Mouse (Mus musculus) splenic B cell, adult 2 months (primary cell): ENCODE results near the gene Usp51.
"Not testable (repeated sequence)": the region's sequence is repeated elsewhere in the genome, so short reads cannot be mapped to it uniquely, and the experiment has no call there.

Experiments
- DNase-seq: peaks from one replicate; pipeline ENCODE4 v3.0.0-alpha.2; 2011; ENCODE audit warnings: low read depth, low spot score
- H3K27me3 ChIP-seq: 2 replicates; pipeline ENCODE4 v1.6.1; 2012; ENCODE audit warnings: mild to moderate bottlenecking, low read length, moderate library complexity, mixed read lengths; ENCODE audit not compliant: control insufficient read depth, poor library complexity, insufficient read depth, severe bottlenecking
- H3K36me3 ChIP-seq: 2 replicates; pipeline ENCODE4 v1.6.1; 2012; ENCODE audit warnings: mild to moderate bottlenecking, low read length, moderate library complexity, mixed read lengths; ENCODE audit not compliant: control insufficient read depth, poor library complexity, insufficient read depth, severe bottlenecking

Usp51 gene

DNA sequence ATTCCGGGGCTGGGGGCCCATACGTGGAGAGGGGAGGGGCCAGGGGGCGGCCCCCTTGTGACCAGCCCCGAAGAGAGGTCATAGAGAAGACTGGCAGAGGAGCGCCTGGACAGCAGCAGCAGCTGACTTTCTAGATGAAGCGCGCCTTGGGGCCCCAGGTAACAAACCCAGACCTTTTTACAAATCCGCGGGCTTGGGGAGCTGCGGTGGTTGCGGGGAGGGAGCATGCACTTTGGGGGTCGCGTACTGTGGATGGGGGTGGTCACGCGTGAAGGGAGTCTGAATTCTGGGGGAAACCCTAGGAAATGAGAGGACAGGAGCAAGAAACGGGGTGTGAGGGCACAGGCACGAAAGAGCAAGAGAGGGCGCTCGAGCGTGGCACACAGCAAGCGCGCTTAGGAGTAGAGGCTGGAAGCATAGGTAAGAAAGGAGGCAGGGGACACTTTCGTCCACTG lies at the start of gene Usp51:
TSS of gene Usp51 (plus strand) at position 83 of the 455 bp plus-strand sequence.
- H3K36me3 ChIP-seq, result no peaks in the 10 kb centered on the region
- H3K27me3 ChIP-seq, result no peaks in the 10 kb centered on the region
- peak; percentile 4 for DNase-seq

DNA sequence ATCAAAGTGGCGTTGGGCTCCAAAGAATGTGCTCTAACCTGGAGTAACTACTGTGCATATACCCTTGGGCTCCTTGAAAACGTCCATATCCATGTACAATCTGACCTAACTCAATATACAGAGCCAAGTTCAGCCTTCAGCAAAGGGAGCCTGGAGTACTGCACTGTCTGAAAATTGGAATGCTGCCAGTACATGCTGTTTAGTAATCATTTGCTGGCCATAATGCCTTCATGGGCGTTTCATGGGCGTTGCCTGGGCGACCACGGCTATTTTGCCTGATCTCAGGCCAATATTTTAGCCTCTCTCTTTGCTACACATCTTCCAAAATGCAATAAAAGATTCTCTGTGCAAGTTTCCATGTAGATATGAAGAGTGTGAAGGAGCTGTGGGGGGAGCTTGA lies 36.7 kb upstream of the Usp51 start:
- no peaks in the 10 kb centered on the region for H3K27me3 ChIP-seq
- no peaks in the 10 kb centered on the region for H3K36me3 ChIP-seq
- no peak for DNase-seq

DNA sequence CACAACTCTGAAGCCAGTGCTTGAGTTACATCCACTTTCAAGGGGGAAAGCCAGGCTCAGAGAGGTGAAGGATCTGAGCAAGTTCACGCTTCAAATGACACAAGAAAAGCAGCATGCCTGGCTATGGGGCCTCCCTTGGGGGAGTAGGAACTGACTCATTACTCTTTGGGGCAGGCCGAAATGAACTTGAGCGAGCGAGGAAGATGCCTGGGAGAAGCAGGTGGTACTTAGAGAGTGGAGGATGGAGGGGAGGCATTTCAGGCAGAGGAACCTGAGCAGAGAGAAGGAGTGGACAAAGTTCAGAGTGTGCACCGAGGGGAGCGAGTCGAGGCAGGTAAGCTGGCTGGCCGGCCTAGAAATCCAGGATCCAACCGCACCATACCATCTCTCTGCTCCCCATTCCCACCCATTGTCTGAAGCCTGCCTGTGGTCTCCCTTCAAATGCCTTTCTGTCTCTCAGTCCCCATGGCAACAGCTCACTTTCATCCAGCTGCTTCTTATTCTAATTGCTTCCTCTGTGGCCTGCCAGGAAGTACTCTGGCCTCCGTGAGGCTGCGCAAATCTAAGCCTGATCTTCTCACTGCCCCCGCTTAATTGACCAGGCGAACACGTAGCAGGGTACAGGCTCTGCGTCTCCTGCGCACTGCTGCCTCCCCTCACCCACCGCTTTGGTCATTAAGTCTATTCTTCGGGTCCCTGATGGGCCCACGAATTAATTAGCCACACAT lies 32.6 kb upstream of the Usp51 start:
- not testable (repeated sequence) for DNase-seq, H3K36me3 ChIP-seq, H3K27me3 ChIP-seq

DNA sequence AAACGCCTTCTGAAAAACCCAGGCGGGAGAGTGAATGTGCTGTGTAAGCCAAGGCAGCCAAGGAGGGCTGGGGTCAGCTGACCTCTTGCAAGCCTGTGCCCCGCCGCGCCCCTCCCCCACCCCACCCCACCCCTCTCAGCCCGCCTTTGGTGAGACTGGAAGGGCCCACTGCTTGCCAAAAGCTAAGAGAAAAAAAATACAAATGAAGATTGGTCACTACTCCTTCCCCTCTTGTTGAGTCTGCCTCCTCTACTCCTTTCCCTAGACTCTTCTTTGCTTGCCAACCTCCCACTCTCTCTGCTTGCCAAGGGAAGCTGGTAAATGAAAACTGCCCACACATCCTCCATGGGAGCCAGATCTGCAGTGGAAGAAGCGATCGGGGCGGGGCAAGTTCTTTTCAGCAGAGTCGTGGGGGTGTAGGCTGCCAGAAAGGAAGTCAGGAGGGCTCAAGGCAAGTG lies 32.0 kb upstream of the Usp51 start:
- DNase-seq, result no peak
- no peaks in the 10 kb centered on the region for H3K27me3 ChIP-seq
- no peaks in the 10 kb centered on the region for H3K36me3 ChIP-seq

DNA sequence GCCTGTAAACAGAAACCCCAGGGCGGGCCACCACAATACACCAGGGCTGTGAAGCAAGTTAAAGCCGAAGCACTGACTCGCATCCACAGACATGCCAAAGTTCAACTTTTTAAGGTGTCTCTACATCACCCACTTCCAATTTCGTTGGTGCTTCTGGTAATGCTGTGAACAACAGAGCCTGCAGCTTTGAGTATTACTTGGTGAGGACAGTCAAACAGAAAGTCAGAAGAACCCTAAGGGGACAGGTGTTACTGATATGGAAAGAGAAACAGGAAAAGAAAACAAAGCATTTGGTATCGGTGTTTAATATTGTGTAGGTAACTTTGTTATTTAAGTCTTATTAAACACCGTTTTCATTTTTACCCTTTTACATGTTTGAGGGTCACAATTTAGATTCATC lies 29.7 kb upstream of the Usp51 start:
- H3K36me3 ChIP-seq, result no peaks in the 10 kb centered on the region
- no peak for DNase-seq

DNA sequence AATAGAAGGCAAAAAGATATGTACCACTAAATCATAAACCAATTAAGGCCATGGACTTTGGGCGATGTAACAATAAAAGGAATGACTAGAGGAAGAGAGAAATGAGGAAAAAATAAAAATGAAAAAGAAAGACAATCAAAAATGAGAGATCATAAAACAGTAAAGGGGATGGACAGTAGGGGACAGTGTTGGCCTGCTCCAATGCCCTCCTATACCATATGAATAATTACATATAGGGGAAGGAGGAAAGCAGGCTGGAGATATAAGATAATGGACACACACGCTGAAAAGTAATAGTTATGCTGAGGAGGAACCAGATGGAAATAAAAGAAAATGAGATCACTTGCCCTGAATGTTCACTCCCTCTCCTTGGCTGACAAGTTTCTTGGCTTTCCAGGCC lies 21.3 kb upstream of the Usp51 start:
- Histone ChIP-seq H3K36me3 (no peaks in the 10 kb centered on the region), H3K27me3 (no peaks in the 10 kb centered on the region)
- DNase-seq, result no peak

More for the DNA sequence above, 29.7 kb upstream of the Usp51 start:
- H3K27me3 ChIP-seq, result no peaks in the 10 kb centered on the region

DNA sequence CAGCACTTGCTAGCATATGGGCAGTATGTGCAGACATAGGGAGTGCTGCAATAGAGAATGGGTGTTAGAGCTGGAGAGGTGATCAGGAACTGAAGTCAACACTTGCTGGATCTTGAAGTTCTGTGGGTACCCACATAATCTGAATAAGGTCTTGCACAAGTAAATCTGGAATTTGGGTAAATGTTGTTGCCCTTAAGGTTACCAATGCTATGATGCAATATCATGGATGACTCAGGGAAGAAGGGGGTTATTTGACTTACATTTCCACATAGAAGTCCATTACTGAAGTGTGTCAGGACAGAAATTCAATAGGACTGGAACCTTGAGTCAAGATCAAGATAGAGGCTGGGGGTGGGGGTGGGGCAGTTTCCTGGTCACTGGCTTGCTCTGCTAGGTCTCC lies 16.4 kb upstream of the Usp51 start:
- not testable (repeated sequence) for H3K36me3 ChIP-seq, H3K27me3 ChIP-seq, DNase-seq

DNA sequence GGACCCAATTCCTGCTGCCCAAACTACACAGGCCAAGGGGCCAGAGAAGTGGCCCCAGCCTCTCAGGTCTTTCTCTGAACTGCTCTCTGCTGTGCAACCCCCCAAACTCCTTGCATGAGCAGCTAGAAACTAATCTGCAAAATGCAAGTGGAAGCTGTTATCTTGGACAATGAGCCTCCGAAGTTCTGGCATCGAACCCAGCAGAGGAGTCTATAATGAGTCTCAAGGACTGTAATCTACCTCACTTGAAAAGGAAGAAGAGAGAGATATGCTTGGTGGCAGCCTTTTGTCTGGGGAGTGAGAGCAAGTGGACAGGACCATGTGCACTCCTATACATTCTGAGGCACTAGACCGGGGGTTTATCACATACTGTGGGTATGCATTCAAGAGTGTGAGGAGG lies 10.2 kb upstream of the Usp51 start:
- H3K36me3 ChIP-seq, H3K27me3 ChIP-seq, DNase-seq: not testable (repeated sequence)

DNA sequence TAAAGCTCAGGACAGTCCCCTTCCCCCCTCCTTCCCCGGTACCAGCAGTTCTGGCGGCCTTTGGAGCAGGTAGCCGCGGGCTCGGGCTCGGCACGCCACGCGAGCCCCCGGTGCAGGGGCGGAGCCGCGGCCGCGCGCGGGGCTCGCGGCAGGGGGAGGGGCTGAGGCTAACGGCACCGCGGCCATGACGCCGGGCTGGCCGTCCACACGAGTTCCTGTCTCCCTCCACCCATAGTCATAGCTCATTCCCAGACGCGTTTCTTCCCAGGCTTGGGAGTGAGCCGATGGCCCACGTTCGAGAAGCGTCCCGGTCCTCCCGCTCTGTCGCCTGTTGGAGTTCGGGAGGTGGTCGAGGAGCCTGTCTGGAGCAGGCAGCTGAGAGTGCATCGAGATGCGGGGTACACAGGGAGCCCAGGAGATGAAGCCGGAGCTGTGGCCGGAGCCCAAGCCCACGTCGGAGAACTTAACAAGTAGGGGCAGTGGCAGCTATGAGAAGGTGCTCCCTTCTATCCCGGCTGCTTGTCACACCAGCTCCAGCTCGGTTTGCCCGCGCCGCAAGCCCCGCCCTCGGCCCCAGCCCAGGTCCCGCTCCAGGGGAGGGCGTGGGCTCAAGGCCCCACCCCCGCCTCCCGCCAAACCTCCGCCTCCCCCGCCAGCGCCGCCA lies 884 bp downstream of the Usp51 start:
- peak; percentile 25 for DNase-seq
- H3K27me3 ChIP-seq, result no peaks in the 10 kb centered on the region

DNA sequence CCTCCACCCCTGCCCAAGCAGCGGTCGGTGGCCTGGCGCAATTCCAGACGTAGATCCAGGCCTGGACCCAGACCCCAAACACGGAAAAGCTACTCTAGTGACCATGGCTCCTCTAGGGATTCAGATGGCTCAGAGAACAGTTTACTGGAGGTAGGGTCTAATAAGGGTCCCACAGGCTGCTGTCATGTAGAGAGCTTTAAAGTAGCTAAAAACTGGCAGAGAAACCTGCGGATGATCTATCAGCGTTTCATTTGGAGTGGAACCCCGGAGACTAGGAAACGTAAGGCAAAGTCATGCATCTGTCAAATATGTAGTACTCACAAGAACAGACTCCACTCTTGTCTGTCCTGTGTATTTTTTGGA lies 1.4 kb downstream of the Usp51 start:
- Histone ChIP-seq H3K36me3 (no peaks in the 10 kb centered on the region), H3K27me3 (no peaks in the 10 kb centered on the region)

More for the DNA sequence above, 884 bp downstream of the Usp51 start:
- no peaks in the 10 kb centered on the region for H3K36me3 ChIP-seq

DNA sequence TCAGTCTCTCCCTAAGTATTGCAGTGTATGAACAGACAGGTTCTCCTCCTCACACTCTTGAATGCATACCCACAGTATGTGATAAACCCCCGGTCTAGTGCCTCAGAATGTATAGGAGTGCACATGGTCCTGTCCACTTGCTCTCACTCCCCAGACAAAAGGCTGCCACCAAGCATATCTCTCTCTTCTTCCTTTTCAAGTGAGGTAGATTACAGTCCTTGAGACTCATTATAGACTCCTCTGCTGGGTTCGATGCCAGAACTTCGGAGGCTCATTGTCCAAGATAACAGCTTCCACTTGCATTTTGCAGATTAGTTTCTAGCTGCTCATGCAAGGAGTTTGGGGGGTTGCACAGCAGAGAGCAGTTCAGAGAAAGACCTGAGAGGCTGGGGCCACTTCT lies 19.0 kb downstream of the Usp51 start:
- H3K27me3 ChIP-seq, DNase-seq, H3K36me3 ChIP-seq: not testable (repeated sequence)

More for the DNA sequence above, 1.4 kb downstream of the Usp51 start:
- no peak for DNase-seq

DNA sequence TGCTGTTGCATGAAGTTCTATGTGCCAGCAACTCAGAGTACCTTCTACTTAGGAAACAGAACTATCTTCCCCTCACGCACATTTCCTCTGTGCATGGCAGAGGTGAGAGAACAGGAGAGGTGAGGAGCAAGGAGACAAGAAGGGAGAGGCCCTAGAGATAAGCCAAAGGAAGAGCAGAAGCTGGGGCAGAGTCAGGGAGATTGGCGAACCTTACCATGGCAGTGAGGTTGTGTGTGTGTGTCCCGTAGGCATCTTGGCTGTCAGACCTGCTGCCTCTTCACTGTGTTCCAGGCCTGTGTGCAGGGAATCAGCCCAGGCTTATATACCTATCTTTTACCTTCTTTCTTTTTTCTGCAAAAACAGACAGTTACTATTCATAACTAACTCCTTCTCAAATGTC lies 19.4 kb downstream of the Usp51 start:
- DNase-seq, H3K36me3 ChIP-seq, H3K27me3 ChIP-seq: not testable (repeated sequence)

DNA sequence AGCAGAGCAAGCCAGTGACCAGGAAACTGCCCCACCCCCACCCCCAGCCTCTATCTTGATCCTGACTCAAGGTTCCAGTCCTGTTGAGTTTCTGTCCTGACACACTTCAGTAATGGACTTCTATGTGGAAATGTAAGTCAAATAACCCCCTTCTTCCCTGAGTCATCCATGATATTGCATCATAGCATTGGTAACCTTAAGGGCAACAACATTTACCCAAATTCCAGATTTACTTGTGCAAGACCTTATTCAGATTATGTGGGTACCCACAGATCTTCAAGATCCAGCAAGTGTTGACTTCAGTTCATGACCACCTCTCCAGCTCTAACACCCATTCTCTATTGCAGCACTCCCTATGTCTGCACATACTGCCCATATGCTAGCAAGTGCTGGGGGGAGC lies 25.3 kb downstream of the Usp51 start:
- not testable (repeated sequence) for H3K36me3 ChIP-seq, H3K27me3 ChIP-seq, DNase-seq

DNA sequence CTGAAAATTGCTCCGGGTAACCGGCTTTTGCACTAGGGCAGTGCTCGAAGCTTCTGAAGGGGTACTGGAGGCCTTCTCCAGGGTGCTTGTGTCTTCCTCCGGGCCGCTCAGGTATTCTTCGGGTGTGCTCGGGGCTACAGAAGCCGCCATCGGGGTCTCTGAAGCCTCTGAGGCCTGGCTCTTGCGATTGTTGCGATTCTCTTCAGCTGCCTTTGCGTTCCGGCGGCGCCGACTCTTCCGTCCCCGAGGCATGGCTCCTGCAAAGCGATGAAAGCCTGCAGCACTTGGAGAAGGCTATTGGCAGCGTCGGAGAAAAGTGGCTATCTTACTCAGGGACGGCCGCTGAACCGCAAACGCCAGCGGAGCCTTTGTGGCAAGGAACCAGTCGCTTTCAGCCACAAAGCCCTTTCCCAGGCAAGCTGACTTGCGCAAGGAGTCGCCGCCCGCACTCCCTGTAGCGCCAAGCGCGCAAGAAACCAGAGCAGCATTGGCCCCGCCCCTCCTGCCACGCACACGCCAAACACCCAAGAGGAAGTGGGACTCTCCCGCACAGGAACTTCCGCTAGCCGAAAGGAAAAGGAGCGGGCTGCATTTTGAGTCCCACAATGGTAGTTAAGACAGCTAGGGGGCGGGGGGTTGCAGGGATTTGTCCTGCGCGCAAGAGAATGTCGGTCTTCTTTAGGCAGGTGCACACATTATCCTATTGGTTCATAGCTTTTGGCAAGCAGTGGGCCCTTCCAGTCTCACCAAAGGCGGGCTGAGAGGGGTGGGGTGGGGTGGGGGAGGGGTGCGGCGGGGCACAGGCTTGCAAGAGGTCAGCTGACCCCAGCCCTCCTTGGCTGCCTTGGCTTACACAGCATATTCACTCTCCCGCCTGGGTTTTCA lies 31.1 kb downstream of the Usp51 start, which contains the start of gene Mageh1:
TSS of gene Mageh1 (minus strand) at position 489 of the 885 bp plus-strand sequence.
- DNase-seq, result peak; percentile 36

More for the DNA sequence above, 31.1 kb downstream of the Usp51 start, which contains the start of gene Mageh1:
- no peaks in the 10 kb centered on the region for H3K36me3 ChIP-seq
- no peaks in the 10 kb centered on the region for H3K27me3 ChIP-seq
